Mouse (Mus musculus): ENCODE measurements at regions not wholly inside any gene's neighbourhood (a gene's known extent, or its start where the extent isn't known, plus 50 kb on each side); places are given as distances from the start of the nearest gene placed in this dataset.

DNA sequence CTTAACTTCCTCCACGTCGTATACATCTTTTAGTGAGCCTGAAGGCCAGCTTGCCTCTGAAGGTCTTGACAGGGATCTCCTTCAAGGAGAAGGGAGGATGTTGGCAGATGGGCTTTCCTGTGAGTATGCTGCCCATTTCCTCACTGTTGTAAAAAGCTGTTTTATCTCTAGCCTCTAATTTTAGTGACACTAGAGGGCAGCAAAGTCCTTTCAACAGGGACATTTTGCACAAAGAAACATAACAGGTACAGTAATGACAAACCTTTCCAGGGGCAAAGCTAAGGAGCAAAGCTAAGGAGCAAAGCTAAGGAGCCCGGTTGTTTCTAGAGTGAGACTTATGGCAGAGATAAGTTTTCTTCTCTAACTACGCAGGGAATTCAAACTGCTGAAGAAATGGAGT, 59.0 kb upstream of the Kbtbd8 start:
- Histone ChIP-seq H3K27me3 (ENCODE audit: control insufficient read depth in 1 of 2, insufficient read depth in 2 of 2, low read length in 2 of 2) (no peaks in the 10 kb centered on the region), H3K79me2 (ENCODE audit: control insufficient read depth, insufficient read depth, low read length, poor library complexity) (no peaks in the 10 kb centered on the region), H3K4me1 (ENCODE audit: control insufficient read depth in 1 of 2, insufficient read depth in 2 of 2, low read length in 2 of 2) (0 out of 4 replicates have a peak, but pooled peaks cover 0 to 2% of the 10 kb centered on the region in 2 experiments), H3K9me3 (replicated peaks; ENCODE audit: insufficient read depth, low read length) (no peaks in the 10 kb centered on the region), H3K9ac (ENCODE audit: control insufficient read depth, low read depth, low read length, poor library complexity, severe bottlenecking) (no peak overlapping the region), H3K4me3 (ENCODE audit: control insufficient read depth in 1 of 2, insufficient read depth in 1 of 2, low read depth in 2 of 2, low read length in 2 of 2) (no peak overlapping the region), H3K27ac (ENCODE audit: control insufficient read depth, low read depth, low read length) (no peak overlapping the region), H3K36me3 (ENCODE audit: control insufficient read depth in 1 of 2, insufficient read depth in 2 of 2, low read length in 2 of 2) (no peaks in the 10 kb centered on the region)
- DNase-seq (ENCODE audit: low read depth, low spot score), result peak; percentile 50
- no peak for TF ChIP-seq TCF12 (IDR thresholded peaks at IDR 0.05; ENCODE audit: low read depth, low read length)
- no peak for TF ChIP-seq MXI1 (IDR thresholded peaks at IDR 0.05; ENCODE audit: low read depth, low read length)
- no peak for TF ChIP-seq ZKSCAN1 (IDR thresholded peaks at IDR 0.05; ENCODE audit: low read depth, low read length)
- no peak for TF ChIP-seq GATA1 (IDR thresholded peaks at IDR 0.05; ENCODE audit: low read depth, low read length)
- TF ChIP-seq ETS1 (IDR thresholded peaks at IDR 0.05; ENCODE audit: low read depth, low read length), result no peak
- TF ChIP-seq ZNF384 (IDR thresholded peaks at IDR 0.05; ENCODE audit: low read depth, low read length), result no peak
- TF ChIP-seq POLR2AphosphoS5 (IDR thresholded peaks at IDR 0.05; ENCODE audit: borderline replicate concordance, low read depth, low read length), result no peak
- no peak for TF ChIP-seq CHD1 (IDR thresholded peaks at IDR 0.05; ENCODE audit: low read depth, low read length)
- TF ChIP-seq UBTF (IDR thresholded peaks at IDR 0.05; ENCODE audit: borderline replicate concordance, insufficient read depth, low read depth, low read length), result no peak
- TF ChIP-seq KAT2A (conservative IDR thresholded peaks at IDR 0.05; ENCODE audit: low read depth, low read length), result no peak
- TF ChIP-seq TAL1 (IDR thresholded peaks at IDR 0.05; ENCODE audit: low read length), result no peak
- peak; percentile 65 for TF ChIP-seq SMC3 (IDR thresholded peaks at IDR 0.05; ENCODE audit: low read depth, low read length)
- TF ChIP-seq RAD21 (IDR thresholded peaks at IDR 0.05; ENCODE audit: low read depth, low read length), result peak; percentile 77
- no peak for TF ChIP-seq MYC (IDR thresholded peaks at IDR 0.05; ENCODE audit: low read depth, low read length)
- TF ChIP-seq ZC3H11A (IDR thresholded peaks at IDR 0.05; ENCODE audit: low read depth, low read length), result peak; percentile 45
- no peak for TF ChIP-seq POLR2A (IDR thresholded peaks at IDR 0.05; ENCODE audit: control insufficient read depth in 1 of 2, insufficient read depth in 1 of 2, low read depth in 1 of 2, low read length in 2 of 2, poor library complexity in 1 of 2)
- TF ChIP-seq JUND (IDR thresholded peaks at IDR 0.05; ENCODE audit: low read depth, low read length), result no peak
- TF ChIP-seq SIN3A (IDR thresholded peaks at IDR 0.05; ENCODE audit: low read length), result no peak
- TF ChIP-seq E2F4 (IDR thresholded peaks at IDR 0.05; ENCODE audit: borderline replicate concordance, low read depth, low read length), result no peak
- TF ChIP-seq BHLHE40 (IDR thresholded peaks at IDR 0.05; ENCODE audit: borderline replicate concordance, low read depth, low read length), result no peak
- TF ChIP-seq MAZ (IDR thresholded peaks at IDR 0.05; ENCODE audit: low read depth, low read length), result no peak
- TF ChIP-seq USF2 (IDR thresholded peaks at IDR 0.05; ENCODE audit: borderline replicate concordance in 1 of 2, insufficient read depth in 1 of 2, low read depth in 1 of 2, low read length in 2 of 2), result no peak
- TF ChIP-seq MAX (IDR thresholded peaks at IDR 0.05; ENCODE audit: low read length), result no peak
- no peak for TF ChIP-seq EP300 (IDR thresholded peaks at IDR 0.05; ENCODE audit: low read depth in 1 of 2, low read length in 2 of 2)
- no peak for TF ChIP-seq POLR2AphosphoS2 (IDR thresholded peaks at IDR 0.05; ENCODE audit: low read length)
- no peak for TF ChIP-seq MAFK (IDR thresholded peaks at IDR 0.05; ENCODE audit: borderline replicate concordance, low read depth, low read length)
- TF ChIP-seq CTCF (IDR thresholded peaks at IDR 0.05 in 2 of 3, conservative IDR thresholded peaks at IDR 0.05 in 1 of 3; ENCODE audit: control insufficient read depth in 1 of 3, insufficient read depth in 1 of 3, low read depth in 2 of 3, low read length in 3 of 3, poor library complexity in 1 of 3, severe bottlenecking in 1 of 3), result peak in 2 of 3 experiments; percentile 45 to 78; a peak in 5 of 6 replicates
